ENCODE assay signal across 26 mouse cellular contexts in the genomic region with DNA sequence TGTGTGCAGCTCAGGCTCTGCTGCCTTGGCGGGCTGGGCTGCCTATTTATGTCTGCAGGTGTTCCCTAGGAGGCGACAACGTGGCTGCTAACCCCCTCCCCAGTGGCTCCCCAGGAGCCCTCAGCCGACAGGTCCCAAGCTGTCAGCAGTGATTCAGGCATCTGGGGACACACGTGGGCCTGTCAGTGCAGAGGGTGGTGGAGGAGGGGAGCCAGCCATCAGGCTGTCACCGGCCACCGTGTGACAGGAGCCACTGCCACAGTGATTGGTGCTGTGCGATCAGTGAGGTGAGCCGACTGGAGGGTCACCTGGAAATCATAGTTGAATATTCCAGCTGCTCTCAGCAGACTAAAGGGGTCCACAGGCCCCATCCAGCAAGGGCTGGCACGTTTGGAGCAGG. TPM values are rescaled to one million over a fixed set of nuclear protein-coding genes. Genes with fewer than 3 reads are reported as not detected.
DNase-seq lines count a peak whose midpoint lies in the region; ATAC-seq and TF ChIP-seq lines count a peak whose summit lies in the region.
"Had no signal": no experiment of that assay in that cellular context is flagged by ENCODE, and none has a peak within 500 bp of the region (broad histone marks: within the 10 kb centered on the region; RNA-seq: fewer than 3 reads in every experiment).

Gene Avp (minus strand): TSS at position 3 of the 400 bp plus-strand sequence.

- H3K36me3 ChIP-seq in forebrain, embryonic 12.5 days (replicated peaks): no peaks in the 10 kb centered on the region
- H3K36me3 ChIP-seq in forebrain, embryonic 13.5 days (ENCODE audit: poor library complexity, severe bottlenecking): no peaks in the 10 kb centered on the region
- no peaks in the 10 kb centered on the region for H3K36me3 ChIP-seq in hindbrain, embryonic 12.5 days
- no peaks in the 10 kb centered on the region for H3K36me3 ChIP-seq in hindbrain, embryonic 16.5 days (ENCODE audit: control insufficient read depth, insufficient read depth, low read length)
- H3K36me3 ChIP-seq in stomach, embryonic 14.5 days (ENCODE audit: control insufficient read depth, insufficient read depth, low read length): no peaks in the 10 kb centered on the region
- no peaks in the 10 kb centered on the region for H3K36me3 ChIP-seq in stomach, postnatal 0 days (ENCODE audit: control insufficient read depth, insufficient read depth, low read length)
- H3K36me3 ChIP-seq: liver, embryonic 15.5 days; neural tube, embryonic 13.5 days had no signal

- peaks cover 20% of the 10 kb centered on the region for H3K4me1 ChIP-seq in forebrain, embryonic 12.5 days
- peaks cover 17% of the 10 kb centered on the region for H3K4me1 ChIP-seq in forebrain, embryonic 13.5 days
- peaks cover 15% of the 10 kb centered on the region for H3K4me1 ChIP-seq in hindbrain, embryonic 12.5 days
- peaks cover 9% of the 10 kb centered on the region for H3K4me1 ChIP-seq in hindbrain, embryonic 16.5 days (ENCODE audit: control insufficient read depth, insufficient read depth, low read depth, low read length)
- H3K4me1 ChIP-seq in stomach, embryonic 14.5 days (ENCODE audit: control insufficient read depth, insufficient read depth, low read length): peaks cover 12% of the 10 kb centered on the region; the same call in 1 of the 2 replicates
- no peaks in the 10 kb centered on the region; the same call in 1 of the 2 replicates for H3K4me1 ChIP-seq in stomach, postnatal 0 days (replicated peaks; ENCODE audit: control insufficient read depth, insufficient read depth)

- no peaks in the 10 kb centered on the region for H3K9me3 ChIP-seq in forebrain, embryonic 12.5 days
- no peaks in the 10 kb centered on the region for H3K9me3 ChIP-seq in forebrain, embryonic 13.5 days (replicated peaks)
- H3K9me3 ChIP-seq in hindbrain, embryonic 12.5 days (replicated peaks): no peaks in the 10 kb centered on the region
- H3K9me3 ChIP-seq in hindbrain, embryonic 16.5 days (ENCODE audit: control insufficient read depth, low read length): no peaks in the 10 kb centered on the region
- H3K9me3 ChIP-seq in stomach, embryonic 14.5 days (ENCODE audit: control insufficient read depth, low read depth, low read length): no peaks in the 10 kb centered on the region
- no peaks in the 10 kb centered on the region for H3K9me3 ChIP-seq in stomach, postnatal 0 days (ENCODE audit: control insufficient read depth, low read length)
- H3K9me3 ChIP-seq: liver, embryonic 15.5 days; neural tube, embryonic 13.5 days had no signal

- peaks cover 71% of the 10 kb centered on the region for H3K27me3 ChIP-seq in forebrain, embryonic 12.5 days
- H3K27me3 ChIP-seq in forebrain, embryonic 13.5 days: peaks cover 60% of the 10 kb centered on the region
- H3K27me3 ChIP-seq in hindbrain, embryonic 12.5 days: peaks cover 68% of the 10 kb centered on the region
- peaks cover 47% of the 10 kb centered on the region for H3K27me3 ChIP-seq in hindbrain, embryonic 16.5 days (replicated peaks; ENCODE audit: control insufficient read depth, insufficient read depth, low read length)
- peaks cover 45% of the 10 kb centered on the region for H3K27me3 ChIP-seq in stomach, embryonic 14.5 days (ENCODE audit: control insufficient read depth, insufficient read depth, low read length)
- H3K27me3 ChIP-seq in stomach, postnatal 0 days (ENCODE audit: control insufficient read depth, insufficient read depth, low read length): peaks cover 8% of the 10 kb centered on the region; the same call in 1 of the 2 replicates

- TF ChIP-seq EP300 in stomach, postnatal 0 days (optimal IDR thresholded peaks at IDR 0.05): no peak

- no peak for TF ChIP-seq CTCF in stomach, postnatal 0 days (IDR thresholded peaks at IDR 0.05; ENCODE audit: low read depth)

- no peak for DNase-seq in stomach, postnatal 0 days (ENCODE audit: low spot score)
- no peak for DNase-seq in adrenal gland, postnatal 10 days
- DNase-seq: adrenal gland, adult 8-10 months; cerebellum, adult 11-12 months; cerebellum, postnatal 25 days; gastrocnemius, postnatal 25 days; kidney, adult 9 months; right cerebral cortex, postnatal 14 days; thymus, postnatal 36 days had no signal

- no peak within 1 kb of the TSS for H3K27ac ChIP-seq in forebrain, embryonic 12.5 days
- H3K27ac ChIP-seq in forebrain, embryonic 13.5 days: no peak within 1 kb of the TSS
- H3K27ac ChIP-seq in hindbrain, embryonic 12.5 days: no peak within 1 kb of the TSS
- H3K27ac ChIP-seq in hindbrain, embryonic 16.5 days (ENCODE audit: low read depth, low read length): no peak within 1 kb of the TSS
- no peak within 1 kb of the TSS for H3K27ac ChIP-seq in stomach, embryonic 14.5 days (ENCODE audit: low read length)
- no peak within 1 kb of the TSS for H3K27ac ChIP-seq in stomach, postnatal 0 days (replicated peaks)
- H3K27ac ChIP-seq: liver, embryonic 15.5 days; neural tube, embryonic 13.5 days had no signal

- 31% methylated on average over 10 of the region's 10 CpGs for WGBS in forebrain, embryonic 12.5 days
- WGBS in forebrain, embryonic 13.5 days: 33% methylated on average over 10 of the region's 10 CpGs
- WGBS in hindbrain, embryonic 12.5 days: 32% methylated on average over 10 of the region's 10 CpGs
- WGBS in hindbrain, embryonic 16.5 days: 34% methylated on average over 10 of the region's 10 CpGs
- 30% methylated on average over 10 of the region's 10 CpGs for WGBS in stomach, embryonic 14.5 days
- WGBS in stomach, postnatal 0 days: 28% methylated on average over 10 of the region's 10 CpGs

- no peak for ATAC-seq in forebrain, embryonic 12.5 days (ENCODE audit: low FRiP score)
- no peak for ATAC-seq in forebrain, embryonic 13.5 days
- no peak for ATAC-seq in hindbrain, embryonic 12.5 days (ENCODE audit: low FRiP score)
- no peak for ATAC-seq in hindbrain, embryonic 16.5 days
- ATAC-seq in stomach, embryonic 14.5 days (ENCODE audit: insufficient number of reproducible peaks, insufficient read depth, low FRiP score, low read depth): no peak
- no peak for ATAC-seq in stomach, postnatal 0 days (ENCODE audit: low FRiP score, low TSS enrichment)
- ATAC-seq: lung, postnatal 0 days had no signal

- H3K4me3 ChIP-seq in forebrain, embryonic 12.5 days (replicated peaks): no peak within 1 kb of the TSS
- no peak within 1 kb of the TSS for H3K4me3 ChIP-seq in forebrain, embryonic 13.5 days
- 0 out of 2 replicates have a peak within 1 kb of the TSS, but pooled peaks have one; percentile 24 for H3K4me3 ChIP-seq in hindbrain, embryonic 12.5 days
- no peak within 1 kb of the TSS for H3K4me3 ChIP-seq in hindbrain, embryonic 16.5 days (ENCODE audit: low read length)
- peak within 1 kb of the TSS; percentile 30; the same call in 1 of the 2 replicates for H3K4me3 ChIP-seq in stomach, embryonic 14.5 days (ENCODE audit: low read depth, low read length)
- no peak within 1 kb of the TSS for H3K4me3 ChIP-seq in stomach, postnatal 0 days (ENCODE audit: low read depth, low read length)
- H3K4me3 ChIP-seq: liver, embryonic 15.5 days had no signal

- peak within 1 kb of the TSS; percentile 48; the same call in 1 of the 2 replicates for H3K4me2 ChIP-seq in forebrain, embryonic 12.5 days
- H3K4me2 ChIP-seq in forebrain, embryonic 13.5 days: no peak within 1 kb of the TSS; the same call in 1 of the 2 replicates
- no peak within 1 kb of the TSS for H3K4me2 ChIP-seq in hindbrain, embryonic 12.5 days (replicated peaks)
- H3K4me2 ChIP-seq in hindbrain, embryonic 16.5 days (ENCODE audit: low read length): no peak within 1 kb of the TSS
- no peak within 1 kb of the TSS for H3K4me2 ChIP-seq in stomach, embryonic 14.5 days (replicated peaks; ENCODE audit: low read depth, low read length)
- H3K4me2 ChIP-seq in stomach, postnatal 0 days (replicated peaks; ENCODE audit: low read depth): no peak within 1 kb of the TSS

- H3K9ac ChIP-seq in forebrain, embryonic 12.5 days: no peak within 1 kb of the TSS
- H3K9ac ChIP-seq in forebrain, embryonic 13.5 days: no peak within 1 kb of the TSS
- no peak within 1 kb of the TSS for H3K9ac ChIP-seq in hindbrain, embryonic 12.5 days
- no peak within 1 kb of the TSS for H3K9ac ChIP-seq in hindbrain, embryonic 16.5 days (ENCODE audit: low read depth, low read length)
- H3K9ac ChIP-seq in stomach, embryonic 14.5 days (replicated peaks; ENCODE audit: low read depth, low read length): no peak within 1 kb of the TSS
- H3K9ac ChIP-seq in stomach, postnatal 0 days (ENCODE audit: low read length): no peak within 1 kb of the TSS
- H3K9ac ChIP-seq: liver, embryonic 15.5 days had no signal

RNA-seq across cellular contexts. Expression of gene Avp, which starts in this region (rescaled TPM):
- polyA plus RNA-seq in forebrain, embryonic 12.5 days (2016; fragmentation: Nextera tagmentation; extraction: Ambion mirVana): not detected in 2 replicates
- polyA plus RNA-seq in forebrain, embryonic 13.5 days (2015; fragmentation: Nextera tagmentation; extraction: Ambion mirVana): 1.2 and 1.8 TPM in 2 replicates
- polyA plus RNA-seq in hindbrain, embryonic 12.5 days (2016; fragmentation: Nextera tagmentation; extraction: Ambion mirVana): not detected in 2 replicates
- polyA plus RNA-seq in hindbrain, embryonic 16.5 days (2015; fragmentation: Nextera tagmentation; extraction: Ambion mirVana): 2.4 TPM in 1 of 2 replicates, not detected in the other
- not detected in 2 replicates for polyA plus RNA-seq in stomach, embryonic 14.5 days (2014; fragmentation: Nextera tagmentation; extraction: Ambion mirVana)
- 0.23 and 0.36 TPM in 2 replicates for polyA plus RNA-seq in stomach, postnatal 0 days (2015; fragmentation: Nextera tagmentation; extraction: Ambion mirVana)
- not detected for total RNA-seq in adrenal gland, postnatal 10 days (2021)
- total RNA-seq: adrenal gland, adult 8-10 months; CH12.LX; gastrocnemius, postnatal 25 days; megakaryocyte progenitor cell, adult 5-6 weeks; monocyte, adult 5-6 weeks had no signal
- polyA plus RNA-seq: heart, embryonic 16.5 days; intestine, embryonic 14.5 days; large intestine, adult 2 months; limb, embryonic 11.5 days; liver, embryonic 15.5 days; lung, postnatal 0 days; spleen, adult 2 months; stomach, embryonic 16.5 days had no signal

Comparison
In these comparisons a context has a peak if more than half of its experiments do, and no peak if none do; other contexts are left out.
1. H3K4me3 ChIP-seq: peak in hindbrain, embryonic 12.5 days (single experiment) and stomach, embryonic 14.5 days (single experiment); none in forebrain, embryonic 12.5 days (single experiment), forebrain, embryonic 13.5 days (single experiment), hindbrain, embryonic 16.5 days (single experiment) and stomach, postnatal 0 days (single experiment).